Mouse (Mus musculus): Measurements from ENCODE around the gene Eif5.
"Not testable (repeated sequence)": the region's sequence is repeated elsewhere in the genome, so short reads cannot be mapped to it uniquely, and the experiment has no call there.

Eif5 gene

DNA sequence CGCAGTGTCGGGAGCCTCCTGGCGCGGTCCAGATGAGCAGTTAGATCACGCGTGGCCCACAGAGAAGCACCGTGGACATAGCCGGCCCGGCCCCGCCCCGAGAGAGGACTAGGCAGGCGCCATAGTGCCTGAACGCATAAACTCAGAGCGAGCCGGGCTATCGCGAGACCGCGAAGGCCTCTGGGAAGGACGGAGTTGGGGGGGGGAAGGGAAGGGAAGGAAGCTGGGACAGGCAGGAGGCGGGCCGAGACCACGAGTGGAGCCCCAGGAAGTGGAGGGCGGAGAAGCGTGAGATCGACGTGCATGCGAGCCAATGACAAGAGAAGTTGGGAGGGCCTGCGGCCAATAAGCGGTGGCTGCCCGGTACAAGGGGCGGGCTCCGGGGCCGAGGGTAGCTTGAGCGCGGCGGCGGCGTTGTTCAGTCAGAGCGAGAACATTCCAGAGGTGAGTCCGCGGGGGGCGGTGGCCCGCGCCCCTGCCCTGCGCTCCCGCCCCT is at the start of gene Eif5:
TSS of gene Eif5 (plus strand) at position 221 of the 496 bp plus-strand sequence.
- DNase-seq (ENCODE audit: low spot score in 2 of 2) = peak; percentile 98 to 99

DNA sequence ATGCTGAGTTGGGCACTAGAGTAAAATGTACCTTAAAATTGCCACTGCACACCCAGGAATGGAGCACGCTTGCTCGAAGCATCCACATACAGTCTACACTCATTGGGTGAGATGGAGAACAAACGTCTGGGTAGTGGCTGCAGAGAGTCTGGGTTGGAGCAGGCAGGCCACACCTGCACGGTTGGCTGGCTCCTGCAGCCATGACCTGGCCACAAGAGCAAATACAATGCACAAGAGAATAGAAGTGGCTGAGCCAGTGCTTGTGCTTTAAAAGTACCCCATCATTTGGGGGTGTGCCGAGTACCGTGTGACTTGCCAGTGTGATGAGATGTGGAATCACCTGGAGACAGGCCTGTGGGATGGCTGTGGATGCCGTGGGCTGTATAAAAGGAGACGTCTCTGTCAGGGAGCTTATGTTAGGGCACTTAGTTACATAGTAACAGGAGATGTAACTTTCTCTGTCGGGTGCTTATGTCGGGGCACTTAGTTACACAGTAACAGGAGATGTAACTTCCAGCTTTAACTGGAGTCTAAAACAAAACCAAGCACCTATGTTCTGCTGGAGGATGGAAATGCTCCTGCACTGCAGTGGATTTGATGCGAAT is 48.5 kb upstream of the Eif5 start:
- DNase-seq (ENCODE audit: low spot score in 2 of 2) = no peak

- no peak for DNase-seq (ENCODE audit: low spot score in 2 of 2)
These were observed 42.9 kb upstream of the Eif5 start for GRCm38 (mm10) chr12:111494931-111495330.

GRCm38 (mm10) chr12:111497076-111497475 is 40.7 kb upstream of the Eif5 start:
- DNase-seq (ENCODE audit: low spot score in 2 of 2) = no peak

GRCm38 (mm10) chr12:111499617-111500016 is 38.2 kb upstream of the Eif5 start:
- DNase-seq (ENCODE audit: low spot score in 2 of 2) = no peak

GRCm38 (mm10) chr12:111500725-111501124 is 37.1 kb upstream of the Eif5 start:
- no peak for DNase-seq (ENCODE audit: low spot score in 2 of 2)

DNA sequence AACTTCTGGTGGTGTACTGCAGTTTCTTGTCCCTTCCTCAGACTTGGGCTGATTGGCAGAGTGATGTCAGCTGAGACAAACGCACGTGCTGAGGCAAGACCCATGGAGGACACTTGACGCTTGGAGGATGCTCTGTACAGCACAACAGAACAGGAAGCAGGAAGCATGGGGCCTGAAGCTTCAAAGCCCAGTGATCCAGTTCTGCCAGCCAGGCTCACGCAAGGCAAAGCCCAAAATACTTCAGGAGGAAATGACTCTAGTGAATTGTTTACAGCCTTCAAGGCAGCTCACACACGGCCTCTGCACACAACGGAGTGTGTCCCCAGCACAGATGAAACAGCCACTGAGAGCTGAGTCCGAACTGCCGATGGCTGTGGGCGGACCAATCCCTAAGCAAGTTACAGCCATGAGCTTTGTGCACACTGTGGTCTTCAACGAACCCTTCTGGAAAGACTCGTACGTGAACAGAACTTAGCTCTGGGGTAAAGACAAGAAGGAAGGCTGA is 34.7 kb upstream of the Eif5 start:
- DNase-seq (ENCODE audit: low spot score in 2 of 2) = no peak

- DNase-seq (ENCODE audit: low spot score in 2 of 2) = no peak
These were observed 34.2 kb upstream of the Eif5 start for GRCm38 (mm10) chr12:111503571-111503970.

GRCm38 (mm10) chr12:111504904-111505303 is 32.9 kb upstream of the Eif5 start:
- DNase-seq (ENCODE audit: low spot score in 2 of 2) = peak; percentile 89 to 95

DNA sequence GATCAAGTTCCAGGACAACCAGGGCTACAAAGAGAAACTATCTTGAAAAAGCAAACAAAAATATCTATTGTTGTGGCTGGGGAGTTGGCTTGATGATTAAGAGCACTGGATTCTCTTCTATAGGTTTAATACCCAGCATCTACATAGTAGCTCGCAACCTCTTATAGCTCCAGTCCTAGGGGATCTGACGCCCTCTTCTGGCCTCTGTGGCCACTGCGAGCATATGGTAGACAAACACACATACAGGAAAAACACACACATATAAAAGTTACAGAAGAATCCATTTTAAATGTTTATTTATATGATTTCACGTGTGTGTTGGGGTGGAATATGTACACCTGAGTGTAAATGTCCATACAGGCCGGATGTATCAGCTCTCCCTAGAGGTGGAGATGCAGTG is 30.8 kb upstream of the Eif5 start:
- DNase-seq (ENCODE audit: low spot score in 2 of 2) = no peak

GRCm38 (mm10) chr12:111507962-111508361 is 29.9 kb upstream of the Eif5 start:
- DNase-seq (ENCODE audit: low spot score in 2 of 2) = no peak

DNA sequence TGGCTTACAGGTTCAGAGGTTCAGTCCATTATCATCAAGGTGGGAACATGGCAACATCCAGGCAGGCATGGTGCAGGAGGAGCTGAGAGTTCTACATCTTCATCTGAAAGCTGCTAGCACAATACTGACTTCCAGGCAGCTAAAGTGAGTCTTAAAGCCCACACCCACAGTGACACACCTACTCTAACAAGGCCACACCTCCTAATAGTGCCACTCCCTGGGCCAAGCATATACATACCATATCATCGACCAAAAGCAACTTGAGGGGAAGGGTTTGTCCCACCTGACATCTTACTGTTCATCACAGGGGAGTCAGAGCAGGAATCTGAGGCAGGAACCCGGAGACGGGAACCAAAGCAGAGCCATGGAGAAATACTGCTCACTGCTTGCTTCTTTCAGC is 29.4 kb upstream of the Eif5 start:
- DNase-seq (ENCODE audit: low spot score in 2 of 2) = not testable (repeated sequence)

- no peak for DNase-seq (ENCODE audit: low spot score in 2 of 2)
These were observed 25.2 kb upstream of the Eif5 start for GRCm38 (mm10) chr12:111512572-111513063.

DNA sequence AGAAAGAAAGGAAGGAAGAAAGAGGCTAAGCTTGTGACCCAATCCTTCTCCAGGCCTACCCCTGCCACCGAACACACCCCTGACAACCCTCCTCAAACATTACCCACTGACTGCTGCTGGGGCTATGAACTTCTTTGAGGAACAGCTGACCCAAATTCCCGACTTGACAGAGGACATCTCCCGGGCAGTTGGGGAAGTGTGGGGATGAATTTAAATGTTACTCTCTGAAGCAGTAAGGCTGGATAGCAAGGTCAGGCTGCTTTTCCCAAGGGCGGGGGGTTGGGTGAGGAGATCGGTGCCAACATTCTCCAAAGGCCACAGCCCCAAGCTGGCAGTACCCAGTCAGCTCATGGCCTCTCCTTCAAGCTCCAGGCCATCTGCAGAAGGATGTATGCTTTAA is 24.1 kb upstream of the Eif5 start:
- DNase-seq (ENCODE audit: low spot score in 2 of 2) = peak in 1 of 2 experiments; percentile 46

DNA sequence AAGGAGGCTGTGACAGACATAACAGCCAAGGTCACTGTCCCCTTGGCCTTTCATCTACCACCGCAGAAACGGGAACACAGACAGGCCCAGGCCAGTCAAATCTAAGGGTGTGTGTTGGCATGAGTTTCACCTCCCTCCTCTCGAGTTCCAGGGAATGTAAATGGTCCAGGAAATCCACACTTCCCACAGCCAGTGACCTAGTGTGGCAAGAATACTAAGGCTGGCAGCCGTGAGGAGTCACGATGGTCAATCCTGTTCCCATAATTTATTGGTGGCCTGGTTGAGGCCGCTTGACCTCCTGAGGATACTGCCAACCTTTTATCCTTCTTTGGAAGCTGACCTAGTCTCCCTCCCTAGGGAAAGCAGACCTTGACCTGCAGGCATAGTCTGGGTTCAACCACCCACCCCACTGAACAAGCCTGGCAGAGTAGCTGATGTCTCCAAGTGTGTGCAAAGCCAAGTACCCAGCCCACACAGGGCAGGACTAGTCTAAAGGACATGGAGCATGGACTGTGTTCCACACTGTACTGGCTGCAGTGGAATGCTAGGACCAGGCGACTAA is 23.5 kb upstream of the Eif5 start:
- DNase-seq (ENCODE audit: low spot score in 2 of 2) = no peak

DNA sequence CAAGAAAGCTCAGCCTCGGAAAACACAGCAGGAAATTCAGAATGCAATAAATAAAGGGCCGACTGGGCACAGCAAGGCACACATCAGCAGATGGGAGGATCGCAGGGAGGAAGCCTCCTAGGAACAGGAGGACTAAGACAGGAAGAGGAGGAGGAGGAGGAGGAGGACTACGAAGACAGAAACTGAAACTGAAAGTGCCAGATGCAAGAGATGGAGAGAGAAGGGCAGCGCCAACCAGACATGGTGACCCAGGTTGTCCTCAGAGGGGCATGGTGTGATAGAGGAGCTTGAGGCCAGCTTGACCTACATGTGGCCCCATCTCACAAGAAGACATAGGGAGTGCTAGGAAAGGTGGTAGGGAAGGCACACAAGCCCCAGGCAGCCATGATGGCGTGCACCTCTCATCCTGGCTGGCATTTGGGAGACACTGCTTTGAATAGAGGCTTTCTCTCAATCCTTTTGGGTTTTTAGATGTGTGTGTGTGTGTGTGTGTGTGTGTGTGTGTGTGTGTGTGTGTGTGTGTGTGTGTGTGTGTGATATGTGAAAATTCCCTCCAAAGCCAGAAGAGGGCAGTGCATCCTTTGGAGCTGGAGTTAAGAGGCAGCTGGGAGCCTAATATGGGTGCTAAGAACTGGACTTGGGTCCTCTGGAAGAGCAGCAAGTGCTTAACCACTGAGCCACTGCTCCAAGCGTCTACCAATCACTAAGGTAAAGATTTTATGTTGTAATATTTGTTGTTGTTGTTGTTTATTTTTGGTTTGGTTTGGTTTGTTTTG is 22.8 kb upstream of the Eif5 start:
- no peak for DNase-seq (ENCODE audit: low spot score in 2 of 2)

- no peak for DNase-seq (ENCODE audit: low spot score in 2 of 2)
These were observed 21.9 kb upstream of the Eif5 start for GRCm38 (mm10) chr12:111515920-111516319.

GRCm38 (mm10) chr12:111516826-111517225 is 21.0 kb upstream of the Eif5 start:
- DNase-seq (ENCODE audit: low spot score in 2 of 2) = no peak

GRCm38 (mm10) chr12:111517901-111518300 is 19.9 kb upstream of the Eif5 start:
- DNase-seq (ENCODE audit: low spot score in 2 of 2) = no peak

- no peak for DNase-seq (ENCODE audit: low spot score in 2 of 2)
These were observed 19.4 kb upstream of the Eif5 start for GRCm38 (mm10) chr12:111518391-111518790.

GRCm38 (mm10) chr12:111519821-111520220 is 18.0 kb upstream of the Eif5 start:
- no peak for DNase-seq (ENCODE audit: low spot score in 2 of 2)

- no peak for DNase-seq (ENCODE audit: low spot score in 2 of 2)
These were observed 16.8 kb upstream of the Eif5 start for GRCm38 (mm10) chr12:111520994-111521393.

- no peak for DNase-seq (ENCODE audit: low spot score in 2 of 2)
These were observed 13.3 kb upstream of the Eif5 start for GRCm38 (mm10) chr12:111524469-111524868.

Data from frontal cortex, postnatal 14 days (tissue).